Mouse (Mus musculus) hindbrain, embryonic 13.5 days (tissue): Measurements from ENCODE around the gene Usp53. TPM values are rescaled to one million over a fixed set of nuclear protein-coding genes. Genes with fewer than 3 reads are reported as not detected.
A peak's percentile ranks its signal among the peaks of the same experiment; 100 is the strongest.

Source experiments
- ATAC-seq: fragments of 200-750 bp; cut with Nextera tagmentation; 2 replicates; pipeline ENCODE4 v1.8.0; 2017; ENCODE audit warnings: moderate TSS enrichment; ENCODE audit not compliant: low FRiP score
- H3K27ac ChIP-seq: fragments of 300-500 bp; sonication (generic); 2 replicates; pipeline ENCODE4 v1.5.1; 2015; ENCODE audit warnings: inconsistent platforms, mild to moderate bottlenecking, moderate library complexity
- H3K27me3 ChIP-seq: fragments of 300-500 bp; sonication (generic); 2 replicates; pipeline ENCODE4 v1.6.1; 2015; ENCODE audit warnings: mild to moderate bottlenecking, inconsistent platforms
- H3K36me3 ChIP-seq: fragments of 300-500 bp; sonication (generic); 2 replicates; pipeline ENCODE4 v1.6.1; 2015; ENCODE audit warnings: mild to moderate bottlenecking, inconsistent platforms
- H3K4me1 ChIP-seq: fragments of 300-500 bp; sonication (generic); replicated peaks from 2 replicates; pipeline ENCODE4 v1.6.1; 2015; ENCODE audit warnings: inconsistent platforms
- H3K4me2 ChIP-seq: fragments of 300-500 bp; sonication (generic); 2 replicates; pipeline ENCODE4 v1.6.1; 2015; ENCODE audit warnings: inconsistent platforms, mild to moderate bottlenecking, moderate library complexity
- H3K4me3 ChIP-seq: fragments of 300-500 bp; sonication (generic); 2 replicates; pipeline ENCODE4 v1.5.1; 2015; ENCODE audit warnings: mild to moderate bottlenecking, inconsistent platforms
- H3K9ac ChIP-seq: fragments of 300-500 bp; sonication (generic); 2 replicates; pipeline ENCODE4 v1.6.1; 2015; ENCODE audit warnings: mild to moderate bottlenecking, inconsistent platforms
- H3K9me3 ChIP-seq: fragments of 300-500 bp; sonication (generic); 2 replicates; pipeline ENCODE4 v1.6.1; 2016; ENCODE audit warnings: inconsistent platforms
- WGBS: fragments of 180-500 bp; shearing (Covaris S2); methylation state at CpG from one replicate; pipeline ENCODE4 v1.1.7; 2015; 5-methylcytosine and 5-hydroxymethylcytosine counted together
- polyA plus RNA-seq: library from polyadenylated mRNA; unstranded; fragments of >200 nt; fragmentation: Nextera tagmentation; extraction: Ambion mirVana; gene quantifications from 2 replicates; pipeline ENCODE4 v1.2.1, GENCODE M21; 2015

Usp53 gene
- polyA plus RNA-seq, 1 experiment from 2014 or later = 7.5 TPM

GRCm38 (mm10) chr3:122986386-122986785, 2.1 kb upstream of the Usp53 start:
- Histone ChIP-seq H3K4me2 (no peak overlapping the region), H3K36me3 (no peaks in the 10 kb centered on the region), H3K4me1 (peaks cover 8% of the 10 kb centered on the region; the same call in 1 of the 2 replicates), H3K4me3 (no peak overlapping the region), H3K27me3 (no peaks in the 10 kb centered on the region), H3K9me3 (no peaks in the 10 kb centered on the region), H3K27ac (no peak overlapping the region), H3K9ac (no peak overlapping the region)
- no peak for ATAC-seq
- 71% methylated on average over 1 of the region's 1 CpGs for WGBS

- peaks cover 8% of the 10 kb centered on the region; the same call in 1 of the 2 replicates for H3K4me1 ChIP-seq
- H3K27ac ChIP-seq = peak overlapping the region; percentile 96
- H3K27me3 ChIP-seq = no peaks in the 10 kb centered on the region
- H3K4me3 ChIP-seq = peak overlapping the region; percentile 77
- no peaks in the 10 kb centered on the region for H3K9me3 ChIP-seq
- no peaks in the 10 kb centered on the region for H3K36me3 ChIP-seq
- 20% methylated on average over 13 of the region's 13 CpGs for WGBS
- ATAC-seq = no peak
- peak overlapping the region; percentile 59 for H3K4me2 ChIP-seq
- peak overlapping the region; percentile 91 for H3K9ac ChIP-seq
These were observed 1.1 kb upstream of the Usp53 start for GRCm38 (mm10) chr3:122985183-122985944.

DNA sequence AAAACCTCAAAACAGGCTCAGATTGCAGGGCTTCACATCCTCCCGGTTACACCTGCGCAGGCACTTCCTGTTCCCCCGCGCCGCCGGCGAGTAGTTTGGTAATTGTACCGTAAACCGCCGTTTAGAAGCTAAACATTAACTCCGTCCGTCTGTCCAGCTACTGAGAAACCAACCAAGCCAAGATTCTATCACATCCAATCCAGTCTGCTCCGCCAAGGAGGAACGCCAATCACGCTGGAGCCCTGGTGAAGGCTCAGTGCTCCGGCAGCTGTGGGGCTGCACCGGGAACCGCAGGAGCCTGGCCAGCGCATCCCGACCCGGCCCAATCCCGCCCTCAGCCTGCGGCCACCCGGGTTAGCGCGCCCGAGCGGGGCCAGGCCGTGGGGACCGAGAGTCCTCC, 461 bp downstream of the Usp53 start:
- H3K9me3 ChIP-seq = no peaks in the 10 kb centered on the region
- H3K4me2 ChIP-seq = peak overlapping the region; percentile 63
- peak overlapping the region; percentile 77 for H3K4me3 ChIP-seq
- peak overlapping the region; percentile 96 for H3K27ac ChIP-seq
- H3K9ac ChIP-seq = peak overlapping the region; percentile 91
- peaks cover 8% of the 10 kb centered on the region; the same call in 1 of the 2 replicates for H3K4me1 ChIP-seq
- H3K27me3 ChIP-seq = no peaks in the 10 kb centered on the region
- WGBS = 0% methylated on average over 30 of the region's 30 CpGs
- peak; percentile 88 for ATAC-seq
- H3K36me3 ChIP-seq = no peaks in the 10 kb centered on the region

DNA sequence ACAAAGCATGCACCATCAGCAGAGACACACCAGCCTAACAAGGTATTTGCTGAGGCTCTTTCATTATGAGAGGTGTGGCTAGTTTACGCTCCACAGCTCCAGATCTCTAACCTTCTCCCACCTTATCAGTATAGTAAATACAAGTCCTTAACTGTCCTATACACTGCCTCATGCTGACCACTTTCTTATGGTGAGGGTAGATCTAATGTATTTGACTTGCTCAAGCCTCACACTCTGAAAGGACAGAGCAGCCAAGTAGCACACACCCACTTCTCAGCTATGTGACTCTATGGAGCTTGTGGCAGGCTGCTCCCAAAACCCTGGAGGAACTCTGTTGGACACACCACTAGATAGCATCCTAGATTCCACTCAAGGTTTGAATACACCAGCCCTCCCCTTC, 8.3 kb downstream of the Usp53 start:
- WGBS = 89% methylated on average over 1 of the region's 1 CpGs
- no peak for ATAC-seq
- no peaks in the 10 kb centered on the region for H3K4me1 ChIP-seq
- no peak overlapping the region for H3K4me3 ChIP-seq
- H3K27me3 ChIP-seq = no peaks in the 10 kb centered on the region
- H3K4me2 ChIP-seq = no peak overlapping the region
- no peak overlapping the region for H3K27ac ChIP-seq
- H3K9me3 ChIP-seq = no peaks in the 10 kb centered on the region
- H3K36me3 ChIP-seq = no peaks in the 10 kb centered on the region
- H3K9ac ChIP-seq = no peak overlapping the region

DNA sequence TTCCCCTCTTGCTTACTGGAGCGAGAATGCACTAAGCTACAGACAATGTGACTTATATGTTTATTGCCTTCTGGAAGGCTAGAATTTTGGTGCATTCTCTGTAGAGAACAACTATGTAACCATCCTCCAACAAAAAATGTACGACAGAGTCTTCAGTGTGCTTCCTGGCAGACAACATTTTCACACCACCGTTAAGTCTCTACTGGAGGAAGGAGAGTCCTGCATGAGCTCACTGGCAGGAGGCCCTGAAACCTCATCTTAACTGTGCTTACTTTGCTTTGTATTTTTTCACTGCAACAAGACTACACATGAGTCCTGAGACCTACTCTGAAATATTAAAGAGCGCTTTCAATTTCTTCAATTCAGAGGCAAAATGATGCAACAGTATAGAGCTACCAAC, 8.9 kb downstream of the Usp53 start:
- no peaks in the 10 kb centered on the region for H3K36me3 ChIP-seq
- ATAC-seq = no peak
- no peak overlapping the region for H3K4me2 ChIP-seq
- H3K4me3 ChIP-seq = no peak overlapping the region
- H3K27ac ChIP-seq = no peak overlapping the region
- WGBS = 82% methylated on average over 4 of the region's 4 CpGs
- H3K4me1 ChIP-seq = no peaks in the 10 kb centered on the region
- H3K27me3 ChIP-seq = no peaks in the 10 kb centered on the region
- no peak overlapping the region for H3K9ac ChIP-seq
- no peaks in the 10 kb centered on the region for H3K9me3 ChIP-seq

GRCm38 (mm10) chr3:122974833-122975232, 9.5 kb downstream of the Usp53 start:
- Histone ChIP-seq H3K27ac (no peak overlapping the region), H3K27me3 (no peaks in the 10 kb centered on the region), H3K9me3 (no peaks in the 10 kb centered on the region), H3K4me3 (no peak overlapping the region), H3K9ac (no peak overlapping the region), H3K4me2 (no peak overlapping the region), H3K4me1 (no peaks in the 10 kb centered on the region), H3K36me3 (no peaks in the 10 kb centered on the region)
- WGBS = 51% methylated on average over 3 of the region's 3 CpGs
- no peak for ATAC-seq

DNA sequence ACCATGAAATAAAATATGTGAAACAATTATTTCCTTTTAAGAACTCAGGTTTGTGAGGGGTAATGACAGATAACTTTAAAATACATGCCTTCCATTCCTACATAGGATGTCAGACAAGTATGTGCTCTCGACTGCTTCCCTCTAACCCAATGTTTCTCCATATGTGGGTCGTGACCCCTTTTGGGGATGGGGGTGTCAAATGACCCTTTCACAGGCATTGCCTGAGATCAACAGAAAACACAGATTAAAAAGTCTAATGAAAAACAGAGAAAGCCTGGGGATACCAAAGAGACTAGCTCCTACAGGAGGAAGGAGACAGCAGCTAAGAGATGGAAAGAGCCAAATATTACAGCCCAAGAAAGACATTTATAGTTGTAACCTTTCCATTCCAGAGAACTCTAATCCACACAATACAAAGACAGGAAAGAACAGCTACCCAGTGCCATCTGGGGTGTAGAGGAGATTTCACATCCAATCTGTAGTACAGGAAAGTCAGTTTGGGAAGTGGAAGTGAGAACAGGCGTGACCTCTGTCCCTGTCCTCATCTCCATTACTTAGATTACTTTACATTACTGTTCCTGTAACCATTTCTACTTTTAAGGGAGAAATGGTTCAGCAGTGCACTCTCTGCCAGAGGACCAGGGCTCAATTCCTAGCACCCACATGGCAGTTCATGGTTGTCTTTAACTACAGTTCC, 12.0 kb downstream of the Usp53 start:
- Histone ChIP-seq H3K4me2 (no peak overlapping the region), H3K4me1 (no peaks in the 10 kb centered on the region), H3K27me3 (no peaks in the 10 kb centered on the region), H3K36me3 (peaks cover 7% of the 10 kb centered on the region), H3K4me3 (no peak overlapping the region), H3K9ac (no peak overlapping the region), H3K27ac (no peak overlapping the region), H3K9me3 (no peaks in the 10 kb centered on the region)
- no peak for ATAC-seq
- WGBS = 71% methylated on average over 3 of the region's 3 CpGs

DNA sequence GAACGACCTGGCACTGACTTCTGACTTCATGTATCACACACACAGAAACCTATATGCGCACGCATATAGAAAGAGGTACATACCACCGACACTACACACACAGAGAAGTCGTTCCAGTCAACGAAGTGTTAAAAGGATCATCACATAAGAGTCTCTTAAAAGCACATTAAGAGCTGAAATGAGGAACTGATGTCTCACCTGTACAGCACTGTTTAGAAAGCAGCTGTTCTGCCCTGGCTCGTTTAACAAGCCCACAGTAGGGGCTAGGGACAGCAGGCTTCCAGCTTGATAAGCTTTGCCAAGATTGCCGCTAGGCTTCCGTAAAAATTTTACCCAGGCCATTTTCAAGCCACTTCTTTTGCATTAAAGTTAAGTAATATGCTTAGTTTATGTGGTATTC, 15.9 kb downstream of the Usp53 start:
- H3K9me3 ChIP-seq = no peaks in the 10 kb centered on the region
- WGBS = 93% methylated on average over 9 of the region's 9 CpGs

GRCm38 (mm10) chr3:122964301-122964700, 20.0 kb downstream of the Usp53 start:
- Histone ChIP-seq H3K9me3 (no peaks in the 10 kb centered on the region), H3K4me3 (no peak overlapping the region), H3K36me3 (peaks cover 16% of the 10 kb centered on the region), H3K27me3 (no peaks in the 10 kb centered on the region), H3K9ac (no peak overlapping the region), H3K4me2 (no peak overlapping the region), H3K4me1 (no peaks in the 10 kb centered on the region), H3K27ac (no peak overlapping the region)
- WGBS = 91% methylated on average over 5 of the region's 5 CpGs
- no peak for ATAC-seq

More for the DNA sequence above, 15.9 kb downstream of the Usp53 start:
- ATAC-seq = no peak
- Histone ChIP-seq H3K36me3 (peaks cover 10% of the 10 kb centered on the region), H3K4me2 (no peak overlapping the region), H3K27me3 (no peaks in the 10 kb centered on the region), H3K9ac (no peak overlapping the region), H3K4me3 (no peak overlapping the region), H3K4me1 (no peaks in the 10 kb centered on the region), H3K27ac (no peak overlapping the region)

GRCm38 (mm10) chr3:122950129-122950528, 34.2 kb downstream of the Usp53 start:
- ATAC-seq = no peak
- Histone ChIP-seq H3K27me3 (no peaks in the 10 kb centered on the region), H3K36me3 (peaks cover 26% of the 10 kb centered on the region), H3K4me1 (no peaks in the 10 kb centered on the region), H3K4me2 (no peak overlapping the region), H3K27ac (no peak overlapping the region), H3K9me3 (no peaks in the 10 kb centered on the region), H3K4me3 (no peak overlapping the region), H3K9ac (no peak overlapping the region)
- WGBS = 95% methylated on average over 2 of the region's 2 CpGs

DNA sequence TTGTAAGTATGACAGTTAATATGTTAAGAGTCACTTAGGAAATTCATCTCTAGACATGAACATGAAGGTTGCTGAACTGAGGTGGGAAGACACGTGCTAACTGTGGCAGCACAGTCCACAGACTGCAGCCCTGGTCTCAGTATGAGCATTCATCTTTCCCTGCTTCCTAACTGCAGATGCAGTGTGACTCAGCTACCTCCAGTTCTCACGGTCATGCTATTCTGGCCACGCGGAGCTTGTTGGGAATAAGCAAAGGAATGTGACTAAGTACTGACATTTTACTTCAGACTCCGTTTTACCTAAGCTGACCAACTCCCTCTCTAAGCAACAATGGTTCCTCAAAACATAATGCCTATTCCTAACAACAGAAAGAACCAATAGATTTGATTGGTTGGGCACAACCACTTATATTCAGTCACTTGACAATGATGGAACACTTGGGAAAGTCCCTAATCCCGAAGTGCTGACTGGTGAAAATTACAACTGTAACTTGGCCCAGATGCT, 40.9 kb downstream of the Usp53 start:
- H3K27me3 ChIP-seq = no peaks in the 10 kb centered on the region
- no peak overlapping the region for H3K4me2 ChIP-seq
- no peaks in the 10 kb centered on the region for H3K9me3 ChIP-seq
- peaks cover 3% of the 10 kb centered on the region; the same call in 1 of the 2 replicates for H3K36me3 ChIP-seq
- no peak overlapping the region for H3K4me3 ChIP-seq
- no peak overlapping the region for H3K27ac ChIP-seq
- 73% methylated on average over 6 of the region's 6 CpGs for WGBS
- no peaks in the 10 kb centered on the region for H3K4me1 ChIP-seq
- no peak overlapping the region for H3K9ac ChIP-seq
- no peak for ATAC-seq

GRCm38 (mm10) chr3:122939215-122939614, 45.1 kb downstream of the Usp53 start:
- Histone ChIP-seq H3K9ac (no peak overlapping the region), H3K27ac (no peak overlapping the region), H3K27me3 (no peaks in the 10 kb centered on the region), H3K9me3 (no peaks in the 10 kb centered on the region), H3K4me1 (no peaks in the 10 kb centered on the region), H3K36me3 (peaks cover under 1% of the 10 kb centered on the region; the same call in 1 of the 2 replicates), H3K4me3 (no peak overlapping the region), H3K4me2 (no peak overlapping the region)
- no peak for ATAC-seq
- 81% methylated on average over 2 of the region's 2 CpGs for WGBS
